Mouse (Mus musculus) G1E-ER4 (cell line): ENCODE measurements around the gene Olfr551. TPM values are rescaled to one million over a fixed set of nuclear protein-coding genes. Genes with fewer than 3 reads are reported as not detected.

ENCODE experiments used
- GATA1 ChIP-seq: IDR thresholded peaks from one replicate; pipeline ENCODE4 v1.8.0; 2012; ENCODE audit warnings: low read length, inconsistent platforms
- polyA plus RNA-seq: library from polyadenylated mRNA; stranded (reverse); fragments of >175 nt; gene quantifications from 2 replicates; pipeline ENCODE4 v1.2.3, GENCODE M21; 2012

The Olfr551 gene
- polyA plus RNA-seq, 1 experiment, result not detected

DNA sequence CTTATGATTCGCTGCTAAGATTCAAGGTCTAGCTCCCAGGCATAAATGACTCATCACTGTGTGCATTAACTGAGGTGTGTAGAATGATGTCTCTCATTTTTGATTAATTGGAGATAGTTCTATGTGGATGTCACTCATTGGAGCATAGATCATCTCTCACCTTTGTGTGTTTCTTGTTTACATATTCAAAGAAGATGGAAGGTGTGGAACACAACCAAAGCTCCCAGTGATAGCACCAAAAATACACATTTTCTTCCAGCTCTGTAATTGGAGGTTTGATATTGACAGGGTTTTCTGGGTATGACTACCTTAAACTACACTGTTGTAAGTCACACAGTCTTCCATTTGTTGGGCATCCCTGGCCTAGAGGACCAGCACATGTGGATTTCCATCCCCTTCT, 57.2 kb downstream of the Olfr551 start, which contains the start of gene Olfr547:
Gene Olfr547 (plus strand): TSS at position 301 of the 400 bp plus-strand sequence.
- TF ChIP-seq GATA1, result no peak

Other genes with a start within 250 kb of the Olfr551 start
- 96.3 and 156 TPM in 2 replicates for gene Rrm1, start 150.2 kb downstream of the Olfr551 start, polyA plus RNA-seq
- gene Olfr543, start 110.2 kb downstream of the Olfr551 start, polyA plus RNA-seq, result not detected in 2 replicates
- gene Olfr544, start 103.6 kb downstream of the Olfr551 start, polyA plus RNA-seq, result not detected in 2 replicates
- not detected in 2 replicates for gene Olfr545, start 92.3 kb downstream of the Olfr551 start, polyA plus RNA-seq
- gene Olfr547, start 57.1 kb downstream of the Olfr551 start, polyA plus RNA-seq, result not detected in 2 replicates
- not detected in 2 replicates for gene Olfr548-ps1, start 51.0 kb downstream of the Olfr551 start, polyA plus RNA-seq
- gene Olfr549, start 42.0 kb downstream of the Olfr551 start, polyA plus RNA-seq, result not detected in 2 replicates
- 2.4 and 5.2 TPM in 2 replicates for gene Trim21, start 26.4 kb downstream of the Olfr551 start, polyA plus RNA-seq
- not detected in 2 replicates for gene Olfr550, start 20.4 kb downstream of the Olfr551 start, polyA plus RNA-seq
- gene Olfr552, start 5.9 kb upstream of the Olfr551 start, polyA plus RNA-seq, result not detected in 2 replicates
- gene Olfr553, start 26.3 kb upstream of the Olfr551 start, polyA plus RNA-seq, result not detected in 2 replicates
- gene Olfr554, start 46.5 kb upstream of the Olfr551 start, polyA plus RNA-seq, result not detected in 2 replicates
- gene Olfr555, start 66.9 kb upstream of the Olfr551 start, polyA plus RNA-seq, result not detected in 2 replicates
- not detected in 2 replicates for gene Olfr556, start 73.0 kb upstream of the Olfr551 start, polyA plus RNA-seq
- 1.8 and 1.9 TPM in 2 replicates for gene Trim68, start 95.4 kb upstream of the Olfr551 start, polyA plus RNA-seq
- not detected in 2 replicates for gene Olfr557, start 104.0 kb upstream of the Olfr551 start, polyA plus RNA-seq
- not detected in 2 replicates for gene Olfr558, start 110.3 kb upstream of the Olfr551 start, polyA plus RNA-seq
- gene Olfr33, start 127.2 kb upstream of the Olfr551 start, polyA plus RNA-seq, result not detected in 2 replicates
- gene Olfr559, start 135.6 kb upstream of the Olfr551 start, polyA plus RNA-seq, result not detected in 2 replicates
- not detected in 2 replicates for gene Olfr560, start 167.5 kb upstream of the Olfr551 start, polyA plus RNA-seq
- gene Olfr78, start 167.6 kb upstream of the Olfr551 start, polyA plus RNA-seq, result not detected in 2 replicates
- gene Olfr561, start 179.3 kb upstream of the Olfr551 start, polyA plus RNA-seq, result not detected in 2 replicates
- gene Olfr564, start 211.6 kb upstream of the Olfr551 start, polyA plus RNA-seq, result not detected in 2 replicates